22 mouse cellular contexts compared by ENCODE assay signal in the genomic region with DNA sequence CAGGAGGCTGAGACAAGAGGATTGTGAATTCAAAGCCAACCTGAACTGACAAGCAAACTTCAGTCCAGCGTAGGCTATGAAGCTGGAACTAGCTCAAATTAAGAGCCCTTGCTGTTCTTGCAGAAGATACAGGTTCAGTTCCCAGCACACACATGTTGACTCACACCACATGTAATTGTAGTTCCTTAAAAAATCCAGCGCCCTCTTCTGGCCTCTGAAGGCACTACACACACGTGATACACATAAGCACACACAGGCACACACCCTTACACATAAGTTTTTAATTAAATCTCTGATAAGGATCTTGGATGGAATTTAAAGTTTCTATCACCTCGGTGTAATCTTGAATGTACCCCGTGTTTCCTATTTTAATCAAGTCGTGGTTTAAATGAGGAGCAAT.
"Had no signal": no experiment of that assay in that cellular context is flagged by ENCODE, and none has a peak within 500 bp of the region (broad histone marks: within the 10 kb centered on the region; RNA-seq: fewer than 3 reads in every experiment).

No protein-coding gene starts in this region.

- H3K27me3 ChIP-seq: heart, embryonic 12.5 days; hindbrain, embryonic 12.5 days; intestine, embryonic 15.5 days; limb, embryonic 13.5 days; limb, embryonic 15.5 days; liver, embryonic 12.5 days had no signal

- H3K4me3 ChIP-seq: gastrocnemius, adult 2 months; heart, embryonic 10.5 days; heart, embryonic 12.5 days; hindbrain, embryonic 10.5 days; hindbrain, embryonic 12.5 days; intestine, embryonic 15.5 days; left cerebral cortex, adult 2 months; limb, embryonic 13.5 days; limb, embryonic 15.5 days; liver, embryonic 12.5 days had no signal

- H3K27ac ChIP-seq: gastrocnemius, adult 2 months; heart, embryonic 10.5 days; hindbrain, embryonic 10.5 days; hindbrain, embryonic 12.5 days; hindbrain, embryonic 14.5 days; intestine, embryonic 15.5 days; left cerebral cortex, adult 2 months; limb, embryonic 13.5 days; limb, embryonic 15.5 days; liver, embryonic 12.5 days; liver, embryonic 14.5 days had no signal

- H3K4me1 ChIP-seq: heart, embryonic 10.5 days; heart, embryonic 12.5 days; intestine, embryonic 15.5 days; limb, embryonic 13.5 days; limb, embryonic 15.5 days; liver, embryonic 12.5 days had no signal

- DNase-seq: gastrocnemius, adult 2 months; gastrocnemius, postnatal 10 days; gastrocnemius, postnatal 25 days; heart, postnatal 10 days; heart, postnatal 4 days; kidney, adult 18-20 months; kidney, adult 8-10 months; kidney, postnatal 10 days; kidney, postnatal 25 days; kidney, postnatal 4 days; layer of hippocampus, adult 9-11 months had no signal

- H3K36me3 ChIP-seq: heart, embryonic 10.5 days; heart, embryonic 12.5 days; hindbrain, embryonic 10.5 days; hindbrain, embryonic 12.5 days; intestine, embryonic 15.5 days; limb, embryonic 13.5 days; limb, embryonic 15.5 days; liver, embryonic 12.5 days had no signal

- H3K9ac ChIP-seq: heart, embryonic 12.5 days; hindbrain, embryonic 12.5 days; hindbrain, embryonic 14.5 days; intestine, embryonic 15.5 days; limb, embryonic 13.5 days; limb, embryonic 15.5 days; liver, embryonic 12.5 days; liver, embryonic 14.5 days had no signal

- H3K9me3 ChIP-seq: heart, embryonic 10.5 days; hindbrain, embryonic 12.5 days; intestine, embryonic 15.5 days; limb, embryonic 15.5 days had no signal
